Mouse (Mus musculus) CH12.LX (cell line): ENCODE results near the gene Doc2g.

Experiments used
- CHD1 ChIP-seq: IDR thresholded peaks from 2 replicates; pipeline ENCODE4 v1.6.1; 2012; ENCODE audit warnings: low read depth, low read length, improper control_type of control experiment, inconsistent platforms
- CHD2 ChIP-seq: IDR thresholded peaks from 2 replicates; pipeline ENCODE4 v1.6.1; 2011; ENCODE audit warnings: low read length, improper control_type of control experiment
- CTCF ChIP-seq, 2 experiments: IDR thresholded peaks in 1 of 2; conservative IDR thresholded peaks in 1 of 2; 2 replicates each; pipeline ENCODE4 v1.5.1; 2011 to 2012; ENCODE audit warnings: low read depth in 2 of 2, low read length in 2 of 2, improper control_type of control experiment in 1 of 2, inconsistent platforms in 1 of 2, mild to moderate bottlenecking in 1 of 2, moderate library complexity in 1 of 2
- EP300 ChIP-seq: IDR thresholded peaks from 2 replicates; pipeline ENCODE4 v1.6.1; 2011; ENCODE audit warnings: low read length, improper control_type of control experiment
- IRF4 ChIP-seq: IDR thresholded peaks from 2 replicates; pipeline ENCODE4 v1.6.1; 2014; ENCODE audit warnings: low read depth, mild to moderate bottlenecking, inconsistent platforms, low read length, improper control_type of control experiment
- JUN ChIP-seq: IDR thresholded peaks from 2 replicates; pipeline ENCODE4 v1.6.1; 2011; ENCODE audit warnings: low read depth, mild to moderate bottlenecking, low read length, improper control_type of control experiment, moderate library complexity; ENCODE audit not compliant: insufficient read depth
- MAFK ChIP-seq: IDR thresholded peaks from 2 replicates; pipeline ENCODE4 v1.6.1; 2011; ENCODE audit warnings: low read length, improper control_type of control experiment; ENCODE audit not compliant: insufficient replicate concordance
- POLR2A ChIP-seq: IDR thresholded peaks from 2 replicates; pipeline ENCODE4 v1.6.1; 2011; ENCODE audit warnings: low read depth, mild to moderate bottlenecking, improper control_type of control experiment, low read length
- SMC3 ChIP-seq: IDR thresholded peaks from 2 replicates; pipeline ENCODE4 v1.6.1; 2011; ENCODE audit warnings: low read depth, low read length, improper control_type of control experiment
- UBTF ChIP-seq: IDR thresholded peaks from 2 replicates; pipeline ENCODE4 v1.6.1; 2012; ENCODE audit warnings: low read depth, mild to moderate bottlenecking, inconsistent platforms, low read length, improper control_type of control experiment, moderate library complexity
- ZC3H11A ChIP-seq: IDR thresholded peaks from 2 replicates; pipeline ENCODE4 v1.6.1; 2012; ENCODE audit warnings: low read depth, mild to moderate bottlenecking, inconsistent platforms, low read length, improper control_type of control experiment
- ZMIZ1 ChIP-seq: IDR thresholded peaks from 2 replicates; pipeline ENCODE4 v1.6.1; 2012; ENCODE audit warnings: low read depth, mild to moderate bottlenecking, inconsistent platforms, low read length, improper control_type of control experiment
- ZNF384 ChIP-seq: IDR thresholded peaks from 2 replicates; pipeline ENCODE4 v1.6.1; 2012; ENCODE audit warnings: low read depth, low read length, improper control_type of control experiment, inconsistent platforms

DNA sequence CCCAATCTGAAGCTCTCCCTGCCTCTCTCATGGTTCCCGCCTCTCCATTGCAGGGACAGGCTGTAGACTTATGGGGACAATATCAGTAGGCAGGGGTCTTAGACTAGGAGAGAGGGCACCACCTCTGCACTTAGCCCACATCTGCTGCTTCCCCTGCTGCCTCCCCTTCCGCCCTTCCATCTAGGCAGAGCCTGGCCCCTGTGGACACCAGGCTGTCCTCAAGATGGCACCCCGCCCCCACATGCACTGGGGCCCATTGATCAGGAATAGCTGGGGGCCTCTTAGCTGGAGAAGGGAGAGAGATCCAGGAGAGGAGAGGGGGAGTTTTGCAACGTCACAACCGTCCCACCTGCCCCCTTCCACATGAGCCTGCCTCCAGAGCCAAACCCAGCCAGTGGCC lies 10.7 kb upstream of the Doc2g start, which contains the start of gene Tbx10:
- TF ChIP-seq POLR2A (no peak), EP300 (no peak), ZMIZ1 (no peak), CTCF (conservative IDR thresholded peaks at IDR 0.05 in 1 of 2, IDR thresholded peaks at IDR 0.05 in 1 of 2; ENCODE audit: low read depth in 2 of 2, low read length in 2 of 2) (no peak), MAFK (no peak), SMC3 (no peak), ZNF384 (no peak), UBTF (no peak), CHD2 (no peak), ZC3H11A (no peak), CHD1 (no peak), JUN (no peak), IRF4 (no peak)
